Mouse (Mus musculus) brain, embryonic 14.5 days (tissue): Measurements from ENCODE around the gene Cgnl1.

Source experiments
- CTCF ChIP-seq: fragments of 200-500 bp; IDR thresholded peaks from 2 replicates; pipeline ENCODE4 v1.5.1; 2012; ENCODE audit warnings: inconsistent platforms, mild to moderate bottlenecking, moderate library complexity, borderline replicate concordance; ENCODE audit not compliant: insufficient read depth, insufficient read length; ENCODE audit errors: extremely low read depth
- POLR2A ChIP-seq: fragments of 200-500 bp; IDR thresholded peaks from 2 replicates; pipeline ENCODE4 v1.6.1; 2012; ENCODE audit warnings: mild to moderate bottlenecking, inconsistent platforms, borderline replicate concordance; ENCODE audit not compliant: poor library complexity, insufficient read depth, insufficient read length, severe bottlenecking; ENCODE audit errors: extremely low read depth

- no peak for TF ChIP-seq CTCF
- TF ChIP-seq POLR2A, result no peak
These were observed 107.8 kb downstream of the Cgnl1 start for GRCm38 (mm10) chr9:71663421-71664217.
